Mouse (Mus musculus): ENCODE data around the gene Olfr211. TPM values are rescaled to one million over a fixed set of nuclear protein-coding genes. Genes with fewer than 3 reads are reported as not detected.

Olfr211 gene
- polyA plus RNA-seq, 1 experiment, result not detected

Other genes with a start within 250 kb of the Olfr211 start
- 0.15 and 0.40 TPM in 2 replicates for gene Zfand4, start 224.9 kb upstream of the Olfr211 start, polyA plus RNA-seq (2012; rRNA removed)
- 36.4 and 67.0 TPM in 2 replicates for gene March8, start 151.1 kb upstream of the Olfr211 start, polyA plus RNA-seq (2012; rRNA removed)
- gene Alox5, start 27.9 kb upstream of the Olfr211 start, polyA plus RNA-seq (2012; rRNA removed), result 1.3 and 3.8 TPM in 2 replicates
- not detected in 2 replicates for gene Olfr212, start 17.4 kb downstream of the Olfr211 start, polyA plus RNA-seq (2012; rRNA removed)
- gene Olfr213, start 49.4 kb downstream of the Olfr211 start, polyA plus RNA-seq (2012; rRNA removed), result not detected in 2 replicates
- gene Gm5580, start 62.0 kb downstream of the Olfr211 start, polyA plus RNA-seq (2012; rRNA removed), result 0.14 and 0.16 TPM in 2 replicates
- gene Olfr214, start 65.1 kb downstream of the Olfr211 start, polyA plus RNA-seq (2012; rRNA removed), result not detected in 2 replicates
- gene Olfr215, start 95.1 kb downstream of the Olfr211 start, polyA plus RNA-seq (2012; rRNA removed), result not detected in 2 replicates
- gene Zfp422, start 139.9 kb downstream of the Olfr211 start, polyA plus RNA-seq (2012; rRNA removed), result 10.4 and 11.2 TPM in 2 replicates
- gene Depp1, start 161.5 kb downstream of the Olfr211 start, polyA plus RNA-seq (2012; rRNA removed), result 2.2 and 2.9 TPM in 2 replicates
- 16.0 and 16.8 TPM in 2 replicates for gene Rassf4, start 184.9 kb downstream of the Olfr211 start, polyA plus RNA-seq (2012; rRNA removed)
- gene Tmem72, start 227.8 kb downstream of the Olfr211 start, polyA plus RNA-seq (2012; rRNA removed), result under 0.01 and 0.01 TPM in 2 replicates

All from large intestine, adult 2 months (tissue).